Mouse (Mus musculus) thymus, adult 18-20 months (tissue): ENCODE data around the gene Enox1.
A peak's percentile ranks its signal among the peaks of the same experiment; 100 is the strongest.
"Not testable (repeated sequence)": the region's sequence is repeated elsewhere in the genome, so short reads cannot be mapped to it uniquely, and the experiment has no call there.

Experiments
- DNase-seq, 2 experiments: peaks; one replicate each; pipeline ENCODE4 v3.0.0; 2022; ENCODE audit warnings: mixed read lengths in 2 of 2

The Enox1 gene

GRCm38 (mm10) chr14:77156222-77156910 is at the start of gene Enox1:
TSS of gene Enox1 (plus strand) at chr14:77156763.
- peak in 1 of 2 experiments; percentile 5 for DNase-seq

GRCm38 (mm10) chr14:77110622-77111021 is 45.9 kb upstream of the Enox1 start:
- not testable (repeated sequence) for DNase-seq

GRCm38 (mm10) chr14:77130612-77131011 is 26.0 kb upstream of the Enox1 start:
- DNase-seq = no peak

GRCm38 (mm10) chr14:77136936-77137335 is 19.6 kb upstream of the Enox1 start:
- DNase-seq = no peak

GRCm38 (mm10) chr14:77141324-77142282 is 15.0 kb upstream of the Enox1 start:
- no peak for DNase-seq

- no peak for DNase-seq
Observed at GRCm38 (mm10) chr14:77145103-77145502, 11.5 kb upstream of the Enox1 start.

GRCm38 (mm10) chr14:77147635-77148034 is 8.9 kb upstream of the Enox1 start:
- DNase-seq = no peak

GRCm38 (mm10) chr14:77150556-77150955 is 6.0 kb upstream of the Enox1 start:
- DNase-seq = no peak

- DNase-seq = no peak
Observed at GRCm38 (mm10) chr14:77151431-77151830, 5.1 kb upstream of the Enox1 start.

- peak in 1 of 2 experiments; percentile 3 for DNase-seq
Observed at GRCm38 (mm10) chr14:77156911-77157504, 445 bp downstream of the Enox1 start.

- DNase-seq = peak in 1 of 2 experiments; percentile 7
Observed at GRCm38 (mm10) chr14:77157505-77157911, 945 bp downstream of the Enox1 start.

- no peak for DNase-seq
Observed at GRCm38 (mm10) chr14:77159397-77159796, 2.8 kb downstream of the Enox1 start.

- no peak for DNase-seq
Observed at GRCm38 (mm10) chr14:77162496-77162895, 5.9 kb downstream of the Enox1 start.

GRCm38 (mm10) chr14:77164396-77164795 is 7.8 kb downstream of the Enox1 start:
- no peak for DNase-seq

- no peak for DNase-seq
Observed at GRCm38 (mm10) chr14:77168161-77168560, 11.6 kb downstream of the Enox1 start.

- no peak for DNase-seq
Observed at GRCm38 (mm10) chr14:77174491-77174890, 17.9 kb downstream of the Enox1 start.

- no peak for DNase-seq
Observed at GRCm38 (mm10) chr14:77174931-77175330, 18.4 kb downstream of the Enox1 start.

GRCm38 (mm10) chr14:77180241-77180640 is 23.7 kb downstream of the Enox1 start:
- no peak for DNase-seq

- no peak for DNase-seq
Observed at GRCm38 (mm10) chr14:77180753-77181374, 24.3 kb downstream of the Enox1 start.

- DNase-seq = no peak
Observed at GRCm38 (mm10) chr14:77183491-77183890, 26.9 kb downstream of the Enox1 start.

GRCm38 (mm10) chr14:77190158-77190557 is 33.6 kb downstream of the Enox1 start:
- DNase-seq = no peak

- DNase-seq = no peak
Observed at GRCm38 (mm10) chr14:77195314-77196020, 38.9 kb downstream of the Enox1 start.
